Mouse (Mus musculus) liver, embryonic 13.5 days (tissue): Measurements from ENCODE around the gene Ccr9. TPM values are rescaled to one million over a fixed set of nuclear protein-coding genes. Genes with fewer than 3 reads are reported as not detected.
"Not testable (repeated sequence)": the region's sequence is repeated elsewhere in the genome, so short reads cannot be mapped to it uniquely, and the experiment has no call there.

ENCODE experiments used
- ATAC-seq: fragments of 200-750 bp; cut with Nextera tagmentation; 2 replicates; pipeline ENCODE4 v1.8.0; 2017; ENCODE audit warnings: low read depth, mild to moderate bottlenecking, moderate number of reproducible peaks, moderate library complexity
- DNase-seq: peaks from one replicate; pipeline ENCODE4 v3.0.0; 2022
- H3K27ac ChIP-seq: fragments of 300-500 bp; sonication (generic); 2 replicates; pipeline ENCODE4 v1.5.1; 2015; ENCODE audit warnings: moderate library complexity, mild to moderate bottlenecking, inconsistent platforms
- H3K27me3 ChIP-seq: fragments of 300-500 bp; sonication (generic); 2 replicates; pipeline ENCODE4 v1.6.1; 2015; ENCODE audit warnings: mild to moderate bottlenecking, inconsistent platforms
- H3K36me3 ChIP-seq: fragments of 300-500 bp; sonication (generic); 2 replicates; pipeline ENCODE4 v1.6.1; 2015; ENCODE audit warnings: mild to moderate bottlenecking, inconsistent platforms
- H3K4me1 ChIP-seq: fragments of 300-500 bp; sonication (generic); replicated peaks from 2 replicates; pipeline ENCODE4 v1.6.1; 2015; ENCODE audit warnings: inconsistent platforms
- H3K4me2 ChIP-seq: fragments of 300-500 bp; sonication (generic); 2 replicates; pipeline ENCODE4 v1.6.1; 2015; ENCODE audit warnings: inconsistent platforms, mild to moderate bottlenecking, moderate library complexity
- H3K4me3 ChIP-seq: fragments of 300-500 bp; sonication (generic); replicated peaks from 2 replicates; pipeline ENCODE4 v1.5.1; 2015; ENCODE audit warnings: mild to moderate bottlenecking, inconsistent platforms
- H3K9ac ChIP-seq: fragments of 300-500 bp; sonication (generic); 2 replicates; pipeline ENCODE4 v1.6.1; 2015; ENCODE audit warnings: mild to moderate bottlenecking, inconsistent platforms
- H3K9me3 ChIP-seq: fragments of 300-500 bp; sonication (generic); replicated peaks from 2 replicates; pipeline ENCODE4 v1.6.1; 2016; ENCODE audit warnings: inconsistent platforms
- WGBS: fragments of 180-500 bp; shearing (Covaris S2); methylation state at CpG from one replicate; pipeline ENCODE4 v1.1.7; 2015; ENCODE audit not compliant: insufficient replicate concordance; 5-methylcytosine and 5-hydroxymethylcytosine counted together
- polyA plus RNA-seq: library from polyadenylated mRNA; unstranded; fragments of >200 nt; fragmentation: Nextera tagmentation; extraction: Ambion mirVana; gene quantifications from 2 replicates; pipeline ENCODE4 v1.2.1, GENCODE M21; 2015

Ccr9 gene
- polyA plus RNA-seq, 1 experiment from 2014 or later, result 0.39 TPM

GRCm38 (mm10) chr9:123716301-123716700 is 38.1 kb downstream of the Ccr9 start:
- H3K9me3 ChIP-seq, result no peaks in the 10 kb centered on the region
- H3K36me3 ChIP-seq, result peaks cover 6% of the 10 kb centered on the region; the same call in 1 of the 2 replicates
- H3K4me3 ChIP-seq, result peak overlapping the region; percentile 84
- H3K4me2 ChIP-seq, result peak overlapping the region; percentile 83
- WGBS, result 59% methylated on average over 3 of the region's 3 CpGs
- no peak overlapping the region for H3K27ac ChIP-seq
- no peak for DNase-seq
- peak overlapping the region; percentile 42; the same call in 1 of the 2 replicates for H3K9ac ChIP-seq
- H3K4me1 ChIP-seq, result peaks cover 15% of the 10 kb centered on the region
- H3K27me3 ChIP-seq, result 0 out of 2 replicates have a peak, but pooled peaks cover 6% of the 10 kb centered on the region
- no peak for ATAC-seq

- H3K36me3 ChIP-seq, result no peaks in the 10 kb centered on the region
- H3K27ac ChIP-seq, result peak within 1 kb of the TSS; percentile 82
- H3K4me2 ChIP-seq, result peak within 1 kb of the TSS; percentile 83
- DNase-seq (peak; percentile 95), ATAC-seq (peak; percentile 99)
- peak within 1 kb of the TSS; percentile 84 for H3K4me3 ChIP-seq
- no peaks in the 10 kb centered on the region for H3K9me3 ChIP-seq
- peak within 1 kb of the TSS; percentile 83 for H3K9ac ChIP-seq
- under 1% methylated on average over 55 of the region's 55 CpGs for WGBS
- 0 out of 2 replicates have a peak, but pooled peaks cover 6% of the 10 kb centered on the region for H3K27me3 ChIP-seq
- peaks cover 15% of the 10 kb centered on the region for H3K4me1 ChIP-seq
Observed at GRCm38 (mm10) chr9:123717186-123718008, 39.2 kb downstream of the Ccr9 start, which contains the start of gene Lztfl1. Gene Lztfl1, minus strand, starts transcription at chr9:123717697.

DNA sequence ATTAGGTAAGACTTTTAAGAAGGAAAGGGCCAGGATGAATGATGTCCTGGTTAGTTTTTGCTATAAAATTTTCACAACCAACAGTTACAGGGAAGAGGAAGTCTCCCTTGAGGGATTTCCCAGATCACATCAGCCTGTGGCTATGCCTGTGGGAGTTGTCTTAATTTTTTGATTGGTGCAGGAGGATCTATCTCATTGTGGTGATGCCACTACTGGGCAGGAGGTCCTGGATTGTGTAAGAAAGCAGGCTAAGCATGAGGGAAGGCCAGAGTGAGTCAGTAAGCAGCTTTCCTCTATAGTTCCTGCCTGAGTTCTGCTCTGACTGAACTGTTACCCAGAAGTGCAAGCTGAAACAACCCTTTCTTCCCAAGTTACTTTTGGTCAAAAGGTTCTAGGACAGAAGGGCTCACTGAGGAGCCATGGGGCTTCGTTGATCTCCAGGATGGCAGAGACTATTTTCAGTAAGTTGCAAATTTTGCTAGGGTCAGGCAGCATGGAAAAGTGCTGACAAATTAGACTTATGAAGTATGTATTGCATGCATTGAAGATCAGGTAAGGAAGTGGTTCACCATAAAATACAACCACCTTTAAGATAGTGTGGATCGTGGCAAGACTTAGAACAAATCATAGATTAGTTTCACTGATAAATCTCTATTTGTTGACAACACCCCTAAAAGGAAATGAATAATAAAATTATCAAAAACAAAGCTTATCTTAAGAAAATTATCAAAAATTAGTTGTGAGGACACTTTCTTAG is 44.7 kb downstream of the Ccr9 start:
- no peak overlapping the region for H3K4me3 ChIP-seq
- H3K9me3 ChIP-seq, result no peaks in the 10 kb centered on the region
- H3K9ac ChIP-seq, result no peak overlapping the region
- H3K4me2 ChIP-seq, result no peak overlapping the region
- 0 out of 2 replicates have a peak, but pooled peaks cover 6% of the 10 kb centered on the region for H3K27me3 ChIP-seq
- DNase-seq (no peak), ATAC-seq (no peak)
- WGBS, result 44% methylated on average over 2 of the region's 2 CpGs
- peaks cover 2% of the 10 kb centered on the region; the same call in 1 of the 2 replicates for H3K4me1 ChIP-seq
- H3K27ac ChIP-seq, result no peak overlapping the region
- no peaks in the 10 kb centered on the region for H3K36me3 ChIP-seq

DNA sequence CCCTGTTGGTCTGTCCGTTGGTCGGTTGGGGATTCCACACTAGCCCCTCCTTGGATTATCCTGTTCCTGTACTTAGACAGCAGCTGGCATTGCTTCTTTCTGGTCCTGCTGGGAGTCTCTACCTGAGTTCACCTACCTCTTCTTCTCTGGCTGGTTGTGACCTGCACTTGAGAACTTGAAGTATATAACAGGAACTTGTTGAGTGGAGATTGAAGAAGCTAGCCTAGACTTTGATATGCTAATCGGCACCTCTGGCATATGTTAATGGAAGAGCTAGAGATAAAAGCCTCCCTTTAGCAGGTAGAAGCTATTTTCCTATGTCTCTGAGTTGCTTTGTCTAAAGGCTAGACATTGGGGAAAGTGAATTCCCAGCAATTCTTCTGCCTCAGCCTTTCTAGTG is 53.0 kb downstream of the Ccr9 start:
- no peak for ATAC-seq
- no peaks in the 10 kb centered on the region for H3K9me3 ChIP-seq
- H3K9ac ChIP-seq, result no peak overlapping the region
- WGBS, result 53% methylated on average over 3 of the region's 3 CpGs
- no peak overlapping the region for H3K4me2 ChIP-seq
- no peak overlapping the region for H3K27ac ChIP-seq
- H3K36me3 ChIP-seq, result no peaks in the 10 kb centered on the region
- DNase-seq, result no peak
- H3K4me3 ChIP-seq, result no peak overlapping the region
- no peaks in the 10 kb centered on the region for H3K27me3 ChIP-seq
- H3K4me1 ChIP-seq, result no peaks in the 10 kb centered on the region

DNA sequence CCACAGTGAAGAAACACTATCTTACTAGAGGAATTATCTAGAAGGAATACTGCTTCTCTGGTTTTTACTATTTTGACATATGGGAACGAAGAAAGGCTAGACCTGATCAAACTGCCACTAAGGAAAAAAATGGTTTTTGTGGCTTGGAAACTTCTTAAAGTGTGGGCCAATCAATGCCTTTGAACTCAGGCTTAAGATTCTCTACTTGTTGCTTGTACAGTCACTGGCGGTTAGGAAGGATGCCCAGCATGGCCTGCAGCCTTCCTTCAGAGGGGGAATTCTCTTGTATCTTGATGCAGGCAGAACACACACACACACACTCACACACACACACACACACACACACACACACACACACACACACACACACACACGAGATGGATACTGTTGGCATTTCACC is 55.9 kb downstream of the Ccr9 start:
- WGBS, result 44% methylated on average over 3 of the region's 3 CpGs
- ATAC-seq, result no peak

DNA sequence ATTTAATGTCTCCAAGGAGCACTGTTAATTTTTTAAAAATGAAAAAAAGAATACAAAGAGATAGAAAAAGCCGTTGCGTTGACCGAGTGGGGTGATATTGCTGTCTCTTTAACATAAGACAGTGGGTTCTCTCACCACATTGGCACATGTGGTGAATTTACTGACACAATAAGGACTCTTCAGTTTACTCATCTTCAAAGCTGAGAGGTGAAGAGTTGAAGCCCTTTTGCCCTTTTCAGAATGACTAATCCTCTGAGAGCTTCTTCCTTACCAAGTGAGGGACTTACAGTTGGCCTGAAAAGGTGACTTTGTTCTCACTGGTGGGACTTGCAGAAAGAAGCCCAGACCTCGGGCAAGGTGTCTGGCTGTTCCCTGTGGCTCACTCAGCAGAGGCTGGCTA is 62.6 kb downstream of the Ccr9 start:
- no peak overlapping the region for H3K4me3 ChIP-seq
- no peaks in the 10 kb centered on the region for H3K36me3 ChIP-seq
- H3K27ac ChIP-seq, result no peak overlapping the region
- H3K4me2 ChIP-seq, result no peak overlapping the region
- no peak overlapping the region for H3K9ac ChIP-seq
- 68% methylated on average over 4 of the region's 4 CpGs for WGBS
- H3K9me3 ChIP-seq, result no peaks in the 10 kb centered on the region
- no peaks in the 10 kb centered on the region for H3K27me3 ChIP-seq
- DNase-seq, result no peak
- no peaks in the 10 kb centered on the region for H3K4me1 ChIP-seq
- ATAC-seq, result no peak

More for the DNA sequence above, 55.9 kb downstream of the Ccr9 start:
- DNase-seq, result no peak
- Histone ChIP-seq H3K9me3 (no peaks in the 10 kb centered on the region), H3K4me1 (no peaks in the 10 kb centered on the region), H3K36me3 (no peaks in the 10 kb centered on the region), H3K9ac (no peak overlapping the region), H3K27me3 (no peaks in the 10 kb centered on the region), H3K4me2 (no peak overlapping the region), H3K27ac (no peak overlapping the region), H3K4me3 (no peak overlapping the region)

- H3K36me3 ChIP-seq, ATAC-seq, H3K4me1 ChIP-seq, H3K27me3 ChIP-seq, H3K4me2 ChIP-seq, H3K27ac ChIP-seq, H3K9ac ChIP-seq, H3K9me3 ChIP-seq, DNase-seq, H3K4me3 ChIP-seq: not testable (repeated sequence)
- WGBS, result 69% methylated on average over 8 of the region's 8 CpGs
Observed at GRCm38 (mm10) chr9:123749687-123750086, 71.4 kb downstream of the Ccr9 start.

GRCm38 (mm10) chr9:123754333-123754732 is 76.1 kb downstream of the Ccr9 start:
- Histone ChIP-seq H3K36me3 (no peaks in the 10 kb centered on the region), H3K9ac (no peak overlapping the region), H3K9me3 (no peaks in the 10 kb centered on the region), H3K4me1 (no peaks in the 10 kb centered on the region), H3K4me3 (no peak overlapping the region), H3K27me3 (no peaks in the 10 kb centered on the region), H3K27ac (no peak overlapping the region), H3K4me2 (no peak overlapping the region)
- ATAC-seq (no peak), DNase-seq (no peak)
- 65% methylated on average over 4 of the region's 4 CpGs for WGBS

- Histone ChIP-seq H3K27ac (no peak overlapping the region), H3K9me3 (no peaks in the 10 kb centered on the region), H3K4me1 (no peaks in the 10 kb centered on the region), H3K4me2 (no peak overlapping the region), H3K27me3 (no peaks in the 10 kb centered on the region), H3K36me3 (no peaks in the 10 kb centered on the region), H3K4me3 (no peak overlapping the region), H3K9ac (no peak overlapping the region)
- ATAC-seq (no peak), DNase-seq (no peak)
- WGBS, result 34% methylated on average over 3 of the region's 3 CpGs
Observed at GRCm38 (mm10) chr9:123756752-123757151, 78.5 kb downstream of the Ccr9 start.

DNA sequence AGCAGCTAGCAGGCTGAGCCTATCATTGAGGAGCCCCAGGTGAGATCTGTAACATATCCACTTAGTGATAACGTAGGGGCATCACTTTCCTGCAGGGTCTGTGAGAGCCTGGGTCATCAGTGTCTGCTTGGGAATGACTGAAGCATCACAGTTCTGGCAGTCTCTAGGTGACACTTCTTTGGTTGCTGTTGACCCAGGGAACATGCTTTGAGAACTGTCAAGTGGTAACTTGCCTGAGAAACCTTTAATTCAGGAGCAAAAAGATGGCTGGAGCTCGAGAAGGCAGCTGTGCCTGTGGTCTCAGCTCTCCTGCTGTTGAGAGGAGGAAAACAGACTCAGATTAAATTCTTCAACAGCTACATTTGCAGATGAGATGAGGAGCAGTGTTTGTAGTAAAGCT is 79.1 kb downstream of the Ccr9 start:
- H3K9me3 ChIP-seq, result no peaks in the 10 kb centered on the region
- 46% methylated on average over 2 of the region's 2 CpGs for WGBS
- no peaks in the 10 kb centered on the region for H3K27me3 ChIP-seq
- H3K27ac ChIP-seq, result no peak overlapping the region
- no peak overlapping the region for H3K9ac ChIP-seq
- ATAC-seq, result no peak
- H3K4me3 ChIP-seq, result no peak overlapping the region
- H3K36me3 ChIP-seq, result no peaks in the 10 kb centered on the region
- H3K4me1 ChIP-seq, result no peaks in the 10 kb centered on the region
- DNase-seq, result no peak
- no peak overlapping the region for H3K4me2 ChIP-seq

- Histone ChIP-seq H3K27ac (no peak overlapping the region), H3K4me2 (no peak overlapping the region), H3K4me1 (no peaks in the 10 kb centered on the region), H3K9me3 (no peaks in the 10 kb centered on the region), H3K9ac (no peak overlapping the region), H3K36me3 (no peaks in the 10 kb centered on the region), H3K27me3 (no peaks in the 10 kb centered on the region), H3K4me3 (no peak overlapping the region)
- WGBS, result 63% methylated on average over 1 of the region's 1 CpGs
- DNase-seq (no peak), ATAC-seq (no peak)
Observed at GRCm38 (mm10) chr9:123758156-123758555, 79.9 kb downstream of the Ccr9 start.
